Mouse (Mus musculus): Measurements from ENCODE around the gene Sugt1. TPM values are rescaled to one million over a fixed set of nuclear protein-coding genes. Genes with fewer than 3 reads are reported as not detected.
A peak's percentile ranks its signal among the peaks of the same experiment; 100 is the strongest.

Sugt1 gene
- total RNA-seq, 4 experiments from 2014 or later, result 61.8 to 67.5 (median 62.6) TPM

DNA sequence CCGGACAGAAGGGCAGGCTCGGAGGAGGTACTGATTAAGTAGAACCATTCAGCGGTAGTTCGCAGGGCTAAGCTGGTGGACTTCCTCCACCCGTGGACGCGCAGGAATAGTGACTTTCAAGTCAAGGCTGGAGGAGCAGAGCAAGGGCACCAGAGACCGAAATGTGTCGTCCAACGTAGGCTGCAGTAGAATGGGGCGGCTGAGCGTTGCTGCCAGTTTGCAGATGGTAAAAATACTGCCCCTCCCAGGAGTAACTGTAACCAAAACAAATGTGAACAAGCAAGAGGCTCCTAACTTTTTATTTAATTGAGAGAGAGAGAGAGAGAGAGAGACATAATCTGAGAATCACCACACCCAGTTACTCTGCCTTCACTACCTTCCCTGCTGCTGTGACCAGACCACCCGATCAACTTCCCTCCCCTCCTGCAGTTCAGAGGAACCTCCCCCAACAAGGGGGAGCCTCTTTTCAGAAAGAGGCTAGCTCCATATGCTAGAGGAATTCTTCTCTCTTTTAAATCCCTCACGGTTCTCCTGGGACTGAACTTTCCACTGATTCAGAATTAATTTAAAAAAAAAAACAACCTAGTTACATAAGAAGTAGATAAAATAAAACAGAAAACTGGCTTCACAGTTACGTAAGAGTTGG lies 89.7 kb downstream of the Sugt1 start:
- no peak for DNase-seq (ENCODE audit: low spot score)

DNA sequence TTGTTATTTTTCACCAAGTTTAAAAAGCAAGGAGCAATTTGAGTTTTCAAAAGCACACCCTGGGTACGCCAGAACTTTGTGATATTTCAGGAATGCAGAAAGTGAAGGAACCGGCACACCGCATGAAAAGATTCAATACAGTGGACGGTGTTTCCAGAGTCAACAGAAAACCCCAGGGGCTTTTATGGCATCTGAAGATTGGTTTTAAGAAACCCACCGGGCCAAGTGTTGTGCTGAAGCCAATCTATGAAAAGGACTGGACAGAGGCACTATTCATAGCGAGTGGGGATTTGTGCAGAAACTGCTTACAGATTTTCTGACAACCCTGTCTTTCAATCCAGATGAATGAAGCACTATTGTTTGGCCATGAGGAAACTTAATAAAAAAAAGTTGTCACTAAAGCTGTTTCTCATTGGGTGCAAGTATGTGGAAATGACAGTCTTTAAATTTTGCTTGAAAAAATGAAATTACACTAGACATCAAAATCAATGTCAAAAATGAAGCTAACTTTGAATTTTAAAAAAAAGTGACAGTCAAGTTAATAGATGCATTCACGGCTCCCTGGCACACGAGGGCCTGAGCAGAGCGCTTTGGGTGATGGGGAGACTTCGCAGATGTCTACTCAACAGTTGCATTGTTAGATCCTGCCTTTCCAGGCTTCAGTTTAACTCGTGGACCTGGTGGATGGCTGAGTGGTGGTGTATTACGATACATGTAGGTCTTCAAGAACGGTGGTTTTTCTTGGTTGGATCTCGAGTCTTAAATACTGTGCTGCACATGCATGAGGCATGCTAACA lies 90.6 kb downstream of the Sugt1 start:
- DNase-seq (ENCODE audit: low spot score), result peak; percentile 11

DNA sequence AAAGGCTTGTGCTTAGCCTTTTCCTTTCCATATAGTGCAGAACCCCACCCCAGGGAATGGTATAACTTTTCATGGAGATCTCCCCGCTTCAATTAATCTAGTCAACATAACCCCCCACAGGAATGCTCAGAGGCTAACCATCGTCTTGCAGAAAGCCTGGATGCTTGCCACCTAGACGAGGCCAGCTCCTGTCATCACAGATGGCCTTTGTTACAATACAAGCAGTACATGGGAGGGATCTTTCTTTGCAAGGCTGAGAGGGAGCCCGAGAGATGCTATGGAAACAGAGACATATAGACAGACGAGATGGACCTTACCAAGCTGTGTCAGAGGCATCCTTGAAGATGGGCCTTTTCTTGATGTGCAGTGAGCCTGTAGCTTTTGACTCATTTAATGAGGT lies 93.2 kb downstream of the Sugt1 start:
- DNase-seq (ENCODE audit: low spot score), result no peak

Small RNA genes lying within 50 kb of the gene (microRNA-seq; reads per million reads assigned to microRNA genes)
- not detected for gene Gm27857

Other genes with a start within 250 kb of the Sugt1 start
- 10 to 100 TPM in 1 of 4 experiments, 1 to 10 TPM in 3; 6.5 to 12.0 (median 6.9) TPM for gene Naa16, start 196.9 kb upstream of the Sugt1 start, total RNA-seq (2022)
- 1 to 10 TPM; 7.3 to 9.3 (median 8.6) TPM for gene Mtrf1, start 189.9 kb upstream of the Sugt1 start, total RNA-seq (2022)
- gene Kbtbd7, start 161.2 kb upstream of the Sugt1 start, total RNA-seq (2022), result 10 to 100 TPM in 2 of 4 experiments, 1 to 10 TPM in 2; 8.2 to 10.1 (median 9.6) TPM
- under 1 TPM in 3 of 4 experiments, not detected in 1; 0.11 to 0.16 (median 0.16) TPM for gene Kbtbd6, start 135.9 kb upstream of the Sugt1 start, total RNA-seq (2022)
- 10 to 100 TPM in 3 of 4 experiments, 1 to 10 TPM in 1; 9.9 to 12.5 (median 12.0) TPM for gene Elf1, start 106.5 kb upstream of the Sugt1 start, total RNA-seq (2022)
- 10 to 100 TPM; 20.6 to 24.0 (median 21.6) TPM for gene Wbp4, start 106.2 kb upstream of the Sugt1 start, total RNA-seq (2022)
- gene Cnmd, start 74.5 kb downstream of the Sugt1 start, total RNA-seq (2022), result 1 to 10 TPM; 3.6 to 5.6 (median 4.0) TPM
- gene Pcdh8, start 183.6 kb downstream of the Sugt1 start, total RNA-seq (2022), result under 1 TPM; 0.06 to 0.19 (median 0.13) TPM

All from heart, adult 8-10 months (tissue).